Mouse (Mus musculus): ENCODE measurements around the gene Txnl4b.

Txnl4b gene

GRCm38 (mm10) chr8:109606725-109607124, 41.0 kb downstream of the Txnl4b start:
- DNase-seq: no peak

GRCm38 (mm10) chr8:109607650-109608049, 42.0 kb downstream of the Txnl4b start:
- DNase-seq: peak; percentile 37

GRCm38 (mm10) chr8:109608271-109609152, 42.8 kb downstream of the Txnl4b start, which contains the start of gene Dhodh:
TSS of gene Dhodh (minus strand) at chr8:109608673.
- peak; percentile 97 for DNase-seq

- DNase-seq: peak; percentile 26
Observed at GRCm38 (mm10) chr8:109609153-109609502, 43.4 kb downstream of the Txnl4b start.

- DNase-seq: no peak
Observed at GRCm38 (mm10) chr8:109614243-109615210, 48.8 kb downstream of the Txnl4b start, which contains the start of gene Pkd1l3. TSS of gene Pkd1l3 (plus strand) at chr8:109614517.

- no peak for DNase-seq
Observed at GRCm38 (mm10) chr8:109615569-109615968, 49.9 kb downstream of the Txnl4b start.

Data from embryo, embryonic 11 days (tissue).